17 mouse cellular contexts compared by ENCODE assay signal in the genomic region with DNA sequence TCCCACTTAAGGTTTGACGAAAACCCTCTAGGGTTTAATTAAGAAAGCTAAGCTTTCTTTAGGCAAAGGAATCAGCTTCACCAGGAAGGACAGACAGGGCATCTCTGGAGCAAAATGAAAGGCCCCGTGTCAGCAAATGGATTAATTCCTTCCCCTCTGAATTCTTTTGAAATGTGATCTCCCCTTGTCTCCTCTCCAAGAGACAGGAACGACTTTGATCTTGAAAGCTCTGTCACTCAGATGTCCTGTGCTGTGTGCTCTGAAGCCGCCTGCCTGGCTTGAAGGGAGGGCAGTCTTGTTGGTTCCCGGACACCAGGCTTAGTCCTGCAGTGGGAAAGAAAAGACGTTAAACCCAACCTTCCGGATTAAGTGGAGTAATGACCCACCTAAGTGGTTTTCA. TPM values are rescaled to one million over a fixed set of nuclear protein-coding genes. Genes with fewer than 3 reads are reported as not detected.
DNase-seq lines count a peak whose midpoint lies in the region; ATAC-seq and TF ChIP-seq lines count a peak whose summit lies in the region.
"Had no signal": no experiment of that assay in that cellular context is flagged by ENCODE, and none has a peak within 500 bp of the region (broad histone marks: within the 10 kb centered on the region; RNA-seq: fewer than 3 reads in every experiment).

No protein-coding gene starts in this region.

- TF ChIP-seq CTCF in heart, adult 2 months (IDR thresholded peaks at IDR 0.05): no peak
- no peak for TF ChIP-seq CTCF in lung, postnatal 0 days (IDR thresholded peaks at IDR 0.05)
- no peak for TF ChIP-seq CTCF in kidney, postnatal 0 days (IDR thresholded peaks at IDR 0.05; ENCODE audit: low read depth)

- DNase-seq in heart, adult 2 months: no peak
- no peak for DNase-seq in heart, embryonic 10.5 days (ENCODE audit: low spot score)
- DNase-seq in lung, postnatal 0 days (ENCODE audit: low spot score): no peak
- peak; percentile 45 for DNase-seq in kidney, postnatal 0 days (ENCODE audit: low spot score)
- DNase-seq in B cell, adult 2 months: no peak
- no peak for DNase-seq in Muller cell, postnatal 12 days (ENCODE audit: inconsistent ontology term)
- DNase-seq: adrenal gland, postnatal 14 days; cerebellum, adult 8-10 months; lung, adult 18-20 months; right cerebral cortex, postnatal 14 days; thymus, postnatal 36 days had no signal

- peaks cover 36% of the 10 kb centered on the region for H3K4me1 ChIP-seq in heart, adult 2 months (ENCODE audit: control insufficient read depth, insufficient read depth, low read length)
- H3K4me1 ChIP-seq in heart, embryonic 10.5 days: peaks cover 27% of the 10 kb centered on the region
- H3K4me1 ChIP-seq in lung, embryonic 15.5 days: peaks cover 46% of the 10 kb centered on the region
- peaks cover 12% of the 10 kb centered on the region for H3K4me1 ChIP-seq in lung, postnatal 0 days (ENCODE audit: insufficient read depth, low read depth, low read length)
- peaks cover 11% of the 10 kb centered on the region; the same call in 1 of the 2 replicates for H3K4me1 ChIP-seq in kidney, postnatal 0 days (replicated peaks; ENCODE audit: insufficient read depth, low read length)

- no peaks in the 10 kb centered on the region for H3K9me3 ChIP-seq in heart, embryonic 10.5 days
- no peaks in the 10 kb centered on the region for H3K9me3 ChIP-seq in lung, embryonic 15.5 days
- no peaks in the 10 kb centered on the region for H3K9me3 ChIP-seq in lung, postnatal 0 days (ENCODE audit: low read length)
- H3K9me3 ChIP-seq in kidney, postnatal 0 days (replicated peaks; ENCODE audit: low read length): no peaks in the 10 kb centered on the region
- H3K9me3 ChIP-seq: heart, embryonic 15.5 days; hindbrain, embryonic 13.5 days; intestine, embryonic 15.5 days; limb, embryonic 15.5 days; megakaryocyte, embryonic 14.5 days had no signal

- no peak for TF ChIP-seq POLR2A in heart, adult 2 months (IDR thresholded peaks at IDR 0.05; ENCODE audit: insufficient read depth, low read depth, low read length)

- no peak overlapping the region for H3K4me2 ChIP-seq in lung, embryonic 15.5 days
- no peak overlapping the region for H3K4me2 ChIP-seq in lung, postnatal 0 days (replicated peaks; ENCODE audit: low read depth, low read length)
- no peak overlapping the region for H3K4me2 ChIP-seq in kidney, postnatal 0 days (ENCODE audit: low read length)
- H3K4me2 ChIP-seq: heart, embryonic 15.5 days; hindbrain, embryonic 13.5 days; intestine, embryonic 15.5 days; limb, embryonic 15.5 days had no signal

- no peaks in the 10 kb centered on the region for H3K27me3 ChIP-seq in heart, adult 2 months (ENCODE audit: control insufficient read depth, insufficient read depth, low read length)
- peaks cover 3% of the 10 kb centered on the region; the same call in 1 of the 2 replicates for H3K27me3 ChIP-seq in heart, embryonic 10.5 days (ENCODE audit: insufficient read depth, poor library complexity, severe bottlenecking)
- no peaks in the 10 kb centered on the region for H3K27me3 ChIP-seq in lung, embryonic 15.5 days
- H3K27me3 ChIP-seq in lung, postnatal 0 days (replicated peaks; ENCODE audit: insufficient read depth, low read length): no peaks in the 10 kb centered on the region
- no peaks in the 10 kb centered on the region for H3K27me3 ChIP-seq in kidney, postnatal 0 days (ENCODE audit: insufficient read depth, low read length)
- H3K27me3 ChIP-seq: heart, embryonic 15.5 days; intestine, embryonic 15.5 days; limb, embryonic 15.5 days had no signal

- no peaks in the 10 kb centered on the region for H3K79me2 ChIP-seq in heart, adult 2 months (replicated peaks; ENCODE audit: control insufficient read depth, insufficient read depth, low read length)

- no peak for TF ChIP-seq EP300 in heart, adult 2 months (IDR thresholded peaks at IDR 0.05; ENCODE audit: insufficient read depth, low read depth, low read length)
- TF ChIP-seq EP300 in lung, postnatal 0 days (IDR thresholded peaks at IDR 0.05): no peak

- no peak overlapping the region for H3K9ac ChIP-seq in heart, adult 2 months (ENCODE audit: low read depth, low read length)
- H3K9ac ChIP-seq in lung, embryonic 15.5 days: no peak overlapping the region
- H3K9ac ChIP-seq in lung, postnatal 0 days (replicated peaks; ENCODE audit: low read depth): no peak overlapping the region
- no peak overlapping the region for H3K9ac ChIP-seq in kidney, postnatal 0 days (ENCODE audit: low read depth, low read length)
- H3K9ac ChIP-seq: heart, embryonic 15.5 days; hindbrain, embryonic 13.5 days; intestine, embryonic 15.5 days; limb, embryonic 15.5 days had no signal

- no peak overlapping the region for H3K4me3 ChIP-seq in heart, adult 2 months
- H3K4me3 ChIP-seq in heart, embryonic 10.5 days: no peak overlapping the region
- H3K4me3 ChIP-seq in lung, embryonic 15.5 days: no peak overlapping the region
- H3K4me3 ChIP-seq in lung, postnatal 0 days (ENCODE audit: low read depth, low read length): no peak overlapping the region
- H3K4me3 ChIP-seq in kidney, postnatal 0 days (replicated peaks; ENCODE audit: low read depth, low read length): no peak overlapping the region
- H3K4me3 ChIP-seq: heart, embryonic 15.5 days; hindbrain, embryonic 13.5 days; intestine, embryonic 15.5 days; limb, embryonic 15.5 days; megakaryocyte, embryonic 14.5 days had no signal

- peaks cover 13% of the 10 kb centered on the region for H3K36me3 ChIP-seq in heart, adult 2 months (ENCODE audit: control insufficient read depth, insufficient read depth, low read length)
- H3K36me3 ChIP-seq in heart, embryonic 10.5 days: no peaks in the 10 kb centered on the region
- no peaks in the 10 kb centered on the region for H3K36me3 ChIP-seq in lung, embryonic 15.5 days
- no peaks in the 10 kb centered on the region for H3K36me3 ChIP-seq in lung, postnatal 0 days (ENCODE audit: insufficient read depth, low read length)
- no peaks in the 10 kb centered on the region for H3K36me3 ChIP-seq in kidney, postnatal 0 days (ENCODE audit: insufficient read depth, low read length)
- H3K36me3 ChIP-seq: heart, embryonic 15.5 days; hindbrain, embryonic 13.5 days; intestine, embryonic 15.5 days; limb, embryonic 15.5 days had no signal

- no peak for ATAC-seq in lung, embryonic 15.5 days (ENCODE audit: borderline replicate concordance, extremely low read depth, low FRiP score, low TSS enrichment)
- no peak for ATAC-seq in lung, postnatal 0 days
- ATAC-seq in kidney, postnatal 0 days (replicated peaks; ENCODE audit: low FRiP score, low read depth): no peak
- ATAC-seq: intestine, embryonic 15.5 days had no signal

- intact Hi-C loops in heart, adult 2 months (cut with DNase I): no loop called here

- WGBS in heart, adult 2 months: 29% methylated on average over 7 of the region's 7 CpGs
- 8% methylated on average over 7 of the region's 7 CpGs for WGBS in heart, embryonic 10.5 days
- 17% methylated on average over 7 of the region's 7 CpGs for WGBS in lung, embryonic 15.5 days
- WGBS in lung, postnatal 0 days: 29% methylated on average over 7 of the region's 7 CpGs
- WGBS in kidney, postnatal 0 days: 22% methylated on average over 7 of the region's 7 CpGs

- peak overlapping the region; percentile 8 for H3K27ac ChIP-seq in heart, adult 2 months
- H3K27ac ChIP-seq in heart, embryonic 10.5 days: no peak overlapping the region; the same call in 1 of the 2 replicates
- H3K27ac ChIP-seq in lung, embryonic 15.5 days: 0 out of 2 replicates have a peak overlapping the region, but pooled peaks have one; percentile 17
- H3K27ac ChIP-seq in lung, postnatal 0 days (ENCODE audit: low read length): no peak overlapping the region
- H3K27ac ChIP-seq in kidney, postnatal 0 days: no peak overlapping the region
- H3K27ac ChIP-seq: heart, embryonic 15.5 days; hindbrain, embryonic 13.5 days; intestine, embryonic 15.5 days; limb, embryonic 15.5 days had no signal

RNA-seq across cellular contexts. Expression of gene Rhob, which starts 52.8 kb away (rescaled TPM):
- 100 to 1,000 TPM; 163 to 193 TPM for total RNA-seq in heart, adult 2 months (2021)
- polyA plus RNA-seq in heart, adult 2 months (2012; rRNA removed): 184 and 194 TPM in 2 replicates
- 33.7 and 42.1 TPM in 2 replicates for polyA plus RNA-seq in heart, embryonic 10.5 days (2016; fragmentation: Nextera tagmentation; extraction: Ambion mirVana)
- 49.4 and 52.1 TPM in 2 replicates for polyA plus RNA-seq in lung, embryonic 15.5 days (2015; fragmentation: Nextera tagmentation; extraction: Ambion mirVana)
- 77.6 and 77.9 TPM in 2 replicates for polyA plus RNA-seq in lung, postnatal 0 days (2015; fragmentation: Nextera tagmentation; extraction: Ambion mirVana)
- polyA plus RNA-seq in kidney, postnatal 0 days (2015; fragmentation: Nextera tagmentation; extraction: Ambion mirVana): 48.3 and 53.6 TPM in 2 replicates

Comparison
In these comparisons a context has a peak if more than half of its experiments do, and no peak if none do; other contexts are left out.
1. H3K27ac ChIP-seq: peak in heart, adult 2 months (single experiment) and lung, embryonic 15.5 days (single experiment); none in heart, embryonic 10.5 days (single experiment), lung, postnatal 0 days (single experiment) and kidney, postnatal 0 days (single experiment).